Mouse (Mus musculus) hindbrain, postnatal 0 days (tissue): Measurements from ENCODE around the gene B2m. TPM values are rescaled to one million over a fixed set of nuclear protein-coding genes. Genes with fewer than 3 reads are reported as not detected.

Experiments
- ATAC-seq: fragments of 200-750 bp; cut with Nextera tagmentation; 2 replicates; pipeline ENCODE4 v1.8.0; 2017; ENCODE audit warnings: mild to moderate bottlenecking, moderate TSS enrichment, moderate library complexity
- DNase-seq: peaks from one replicate; pipeline ENCODE4 v3.0.0-alpha.2; 2015; ENCODE audit warnings: low spot score
- H3K27ac ChIP-seq: fragments of 300-500 bp; sonication (generic); 2 replicates; pipeline ENCODE4 v1.5.1; 2014; ENCODE audit warnings: mild to moderate bottlenecking
- H3K27me3 ChIP-seq: fragments of 300-500 bp; sonication (generic); 2 replicates; pipeline ENCODE4 v1.6.1; 2014; ENCODE audit warnings: low read length, mixed read lengths; ENCODE audit not compliant: insufficient read depth
- H3K36me3 ChIP-seq: fragments of 300-500 bp; sonication (generic); 2 replicates; pipeline ENCODE4 v1.6.1; 2014; ENCODE audit warnings: low read length, mixed read lengths; ENCODE audit not compliant: insufficient read depth
- H3K4me1 ChIP-seq: fragments of 300-500 bp; sonication (generic); 2 replicates; pipeline ENCODE4 v1.6.1; 2014; ENCODE audit warnings: antibody characterized with exemption, low read length, mixed read lengths; ENCODE audit not compliant: insufficient read depth
- H3K4me2 ChIP-seq: fragments of 300-500 bp; sonication (generic); 2 replicates; pipeline ENCODE4 v1.6.1; 2014; ENCODE audit warnings: low read depth, mild to moderate bottlenecking, low read length, moderate library complexity, mixed read lengths
- H3K4me3 ChIP-seq: fragments of 300-500 bp; sonication (generic); 2 replicates; pipeline ENCODE4 v1.5.1; 2014; ENCODE audit warnings: low read length
- H3K9ac ChIP-seq: fragments of 300-500 bp; sonication (generic); replicated peaks from 2 replicates; pipeline ENCODE4 v1.6.1; 2014; ENCODE audit warnings: mild to moderate bottlenecking, low read length, moderate library complexity, mixed read lengths
- H3K9me3 ChIP-seq: fragments of 300-500 bp; sonication (generic); 2 replicates; pipeline ENCODE4 v1.6.1; 2016; ENCODE audit warnings: low read length, mixed read lengths
- CTCF ChIP-seq: IDR thresholded peaks from 2 replicates; pipeline ENCODE4 v1.5.1; 2016; ENCODE audit warnings: antibody characterized with exemption, control low read depth, low read depth
- WGBS: fragments of 180-500 bp; shearing (Covaris S2); extraction: QIAGEN DNeasy Blood & Tissue Kit; methylation state at CpG from one replicate; pipeline ENCODE4 v1.1.7; 2014; 5-methylcytosine and 5-hydroxymethylcytosine counted together
- polyA plus RNA-seq: library from polyadenylated mRNA; unstranded; fragments of >200 nt; fragmentation: Nextera tagmentation; extraction: Ambion mirVana; gene quantifications from 2 replicates; pipeline ENCODE4 v1.2.1, GENCODE M21; 2015
- total RNA-seq: library from RNA; depleted of rRNA; stranded (reverse); fragments of >200 nt; gene quantifications from 2 replicates; pipeline ENCODE4 v1.2.3, GENCODE M21; 2014

The B2m gene
- total and polyA plus RNA-seq, 2 experiments from 2014 or later, result 111 to 208 TPM

DNA sequence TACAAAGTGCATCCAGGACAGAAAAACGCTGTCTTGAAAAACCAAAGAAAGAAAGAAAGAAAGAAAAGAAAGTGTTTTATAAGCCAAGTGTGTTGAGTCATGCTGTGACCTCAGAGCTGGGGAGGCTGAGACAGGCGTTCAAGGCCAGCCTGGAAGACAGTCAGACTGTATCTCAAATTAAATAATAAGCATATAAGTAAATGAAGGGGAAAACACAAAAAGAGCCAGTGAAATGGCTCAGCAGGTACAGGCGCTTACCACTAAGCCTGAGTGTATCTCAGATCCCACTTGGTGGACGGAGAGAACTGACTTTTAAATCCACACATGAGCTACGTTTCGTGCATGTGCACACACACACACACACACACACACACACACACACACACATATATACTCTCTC, 1.8 kb downstream of the B2m start:
- H3K9ac ChIP-seq, result no peak overlapping the region
- H3K9me3 ChIP-seq, result no peaks in the 10 kb centered on the region
- no peak overlapping the region for H3K27ac ChIP-seq
- H3K4me1 ChIP-seq, result 0 out of 2 replicates have a peak, but pooled peaks cover 6% of the 10 kb centered on the region
- 93% methylated on average over 6 of the region's 6 CpGs for WGBS
- H3K27me3 ChIP-seq, result no peaks in the 10 kb centered on the region
- DNase-seq (no peak), ATAC-seq (no peak)
- no peak for TF ChIP-seq CTCF
- no peak overlapping the region for H3K4me3 ChIP-seq
- no peak overlapping the region for H3K4me2 ChIP-seq
- no peaks in the 10 kb centered on the region for H3K36me3 ChIP-seq

DNA sequence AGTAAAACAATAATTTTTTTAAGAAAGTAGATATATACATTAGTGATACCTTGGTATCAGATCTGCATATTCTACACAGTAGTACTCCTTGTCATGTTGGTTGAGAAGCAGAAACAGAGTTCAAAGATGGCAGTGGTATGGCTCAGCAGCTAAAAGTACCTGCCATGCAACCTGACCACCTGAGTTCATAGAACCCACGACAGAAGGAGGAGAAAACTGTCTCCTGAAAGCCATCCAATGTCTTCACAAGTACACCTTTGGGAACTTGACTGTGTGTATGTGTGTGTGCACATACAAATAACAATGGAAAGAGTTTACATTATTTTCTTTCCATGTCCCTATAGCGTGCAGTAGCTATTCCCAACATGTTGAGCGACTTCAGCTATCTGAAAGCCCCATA, 2.2 kb downstream of the B2m start:
- 86% methylated on average over 3 of the region's 3 CpGs for WGBS
- no peak for DNase-seq

GRCm38 (mm10) chr2:122151221-122151620, 3.7 kb downstream of the B2m start:
- Histone ChIP-seq H3K9ac (no peak overlapping the region), H3K4me2 (no peak overlapping the region), H3K9me3 (no peaks in the 10 kb centered on the region), H3K27ac (no peak overlapping the region), H3K36me3 (no peaks in the 10 kb centered on the region), H3K4me1 (0 out of 2 replicates have a peak, but pooled peaks cover 6% of the 10 kb centered on the region), H3K4me3 (no peak overlapping the region), H3K27me3 (no peaks in the 10 kb centered on the region)
- 94% methylated on average over 1 of the region's 1 CpGs for WGBS
- DNase-seq (no peak), ATAC-seq (no peak)
- TF ChIP-seq CTCF, result no peak

More for the DNA sequence above, 2.2 kb downstream of the B2m start:
- Histone ChIP-seq H3K27ac (no peak overlapping the region), H3K4me2 (no peak overlapping the region), H3K9me3 (no peaks in the 10 kb centered on the region), H3K4me3 (no peak overlapping the region), H3K36me3 (no peaks in the 10 kb centered on the region), H3K4me1 (0 out of 2 replicates have a peak, but pooled peaks cover 6% of the 10 kb centered on the region), H3K9ac (no peak overlapping the region), H3K27me3 (no peaks in the 10 kb centered on the region)
- TF ChIP-seq CTCF, result no peak
- ATAC-seq, result no peak

DNA sequence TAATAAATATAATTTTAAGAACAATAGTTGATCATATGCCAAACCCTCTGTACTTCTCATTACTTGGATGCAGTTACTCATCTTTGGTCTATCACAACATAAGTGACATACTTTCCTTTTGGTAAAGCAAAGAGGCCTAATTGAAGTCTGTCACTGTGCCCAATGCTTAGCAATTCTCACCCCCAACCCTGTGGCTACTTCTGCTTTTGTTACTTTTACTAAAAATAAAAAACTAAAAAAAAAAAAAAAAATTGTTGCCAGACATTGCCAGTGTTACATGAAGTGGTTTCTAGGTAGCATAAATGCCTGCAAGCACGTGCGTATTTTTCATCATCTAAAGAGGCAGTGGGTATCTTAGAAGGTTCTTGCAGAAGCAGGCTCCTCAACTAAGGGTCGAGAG, 5.4 kb downstream of the B2m start:
- DNase-seq (no peak), ATAC-seq (no peak)
- Histone ChIP-seq H3K4me1 (0 out of 2 replicates have a peak, but pooled peaks cover 3% of the 10 kb centered on the region), H3K27me3 (no peaks in the 10 kb centered on the region), H3K9me3 (no peaks in the 10 kb centered on the region), H3K27ac (no peak overlapping the region), H3K4me2 (no peak overlapping the region), H3K36me3 (no peaks in the 10 kb centered on the region), H3K4me3 (no peak overlapping the region), H3K9ac (no peak overlapping the region)
- WGBS, result 85% methylated on average over 3 of the region's 3 CpGs
- no peak for TF ChIP-seq CTCF

- Histone ChIP-seq H3K9ac (no peak overlapping the region), H3K4me1 (no peaks in the 10 kb centered on the region), H3K36me3 (no peaks in the 10 kb centered on the region), H3K9me3 (no peaks in the 10 kb centered on the region), H3K4me3 (no peak overlapping the region), H3K27ac (no peak overlapping the region), H3K4me2 (no peak overlapping the region), H3K27me3 (no peaks in the 10 kb centered on the region)
- no peak for ATAC-seq
- 87% methylated on average over 7 of the region's 7 CpGs for whole genome bisulfite sequencing
- DNase-seq, result no peak
- no peak for TF ChIP-seq CTCF
Measured at GRCm38 (mm10) chr2:122153681-122154365, 6.3 kb downstream of the B2m start.

- Histone ChIP-seq H3K9me3 (no peaks in the 10 kb centered on the region), H3K9ac (no peak overlapping the region), H3K36me3 (no peaks in the 10 kb centered on the region), H3K4me2 (no peak overlapping the region), H3K4me1 (no peaks in the 10 kb centered on the region), H3K4me3 (no peak overlapping the region), H3K27ac (no peak overlapping the region), H3K27me3 (no peaks in the 10 kb centered on the region)
- DNase-seq (no peak), ATAC-seq (no peak)
- no peak for TF ChIP-seq CTCF
- WGBS, result 95% methylated on average over 2 of the region's 2 CpGs
Measured at GRCm38 (mm10) chr2:122154479-122154878, 7.0 kb downstream of the B2m start.

GRCm38 (mm10) chr2:122155292-122155691, 7.8 kb downstream of the B2m start:
- Histone ChIP-seq H3K9ac (no peak overlapping the region), H3K4me1 (no peaks in the 10 kb centered on the region), H3K27ac (no peak overlapping the region), H3K4me2 (no peak overlapping the region), H3K4me3 (no peak overlapping the region), H3K27me3 (no peaks in the 10 kb centered on the region), H3K36me3 (no peaks in the 10 kb centered on the region), H3K9me3 (no peaks in the 10 kb centered on the region)
- WGBS, result 86% methylated on average over 2 of the region's 2 CpGs
- no peak for TF ChIP-seq CTCF
- DNase-seq (no peak), ATAC-seq (no peak)
